Mouse (Mus musculus) layer of hippocampus, adult 18-20 months (tissue): Measurements from ENCODE around the gene Nap1l1. TPM values are rescaled to one million over a fixed set of nuclear protein-coding genes. Genes with fewer than 3 reads are reported as not detected.
A peak's percentile ranks its signal among the peaks of the same experiment; 100 is the strongest.

ENCODE experiments used
- DNase-seq, 2 experiments: peaks; one replicate each; pipeline ENCODE4 v3.0.0; 2022; ENCODE audit warnings: low spot score in 2 of 2
- total RNA-seq, 2 experiments: library from RNA; stranded (reverse); gene quantifications; 2 replicates each; pipeline ENCODE4 v1.2.3; 2021

Gene Nap1l1
- total RNA-seq, 2 experiments from 2014 or later, result 154 to 161 TPM

GRCm38 (mm10) chr10:111514282-111514885, 41.4 kb downstream of the Nap1l1 start:
- DNase-seq, result no peak

- DNase-seq, result no peak
These were observed 42.3 kb downstream of the Nap1l1 start for GRCm38 (mm10) chr10:111515071-111516010.

GRCm38 (mm10) chr10:111516172-111516588, 43.2 kb downstream of the Nap1l1 start:
- no peak for DNase-seq

GRCm38 (mm10) chr10:111516804-111517436, 43.9 kb downstream of the Nap1l1 start:
- DNase-seq, result no peak

GRCm38 (mm10) chr10:111518350-111518749, 45.3 kb downstream of the Nap1l1 start:
- DNase-seq, result no peak

GRCm38 (mm10) chr10:111519620-111520370, 46.8 kb downstream of the Nap1l1 start:
- DNase-seq, result no peak

- no peak for DNase-seq
These were observed 47.6 kb downstream of the Nap1l1 start for GRCm38 (mm10) chr10:111520621-111521020.

GRCm38 (mm10) chr10:111521636-111522035, 48.6 kb downstream of the Nap1l1 start:
- no peak for DNase-seq

GRCm38 (mm10) chr10:111522230-111522629, 49.2 kb downstream of the Nap1l1 start:
- DNase-seq, result no peak

- DNase-seq, result no peak
These were observed 50.9 kb downstream of the Nap1l1 start for GRCm38 (mm10) chr10:111523894-111524293.

GRCm38 (mm10) chr10:111527057-111527456, 54.0 kb downstream of the Nap1l1 start:
- peak in 1 of 2 experiments; percentile 54 for DNase-seq

GRCm38 (mm10) chr10:111527613-111528012, 54.6 kb downstream of the Nap1l1 start:
- no peak for DNase-seq

GRCm38 (mm10) chr10:111528283-111528682, 55.3 kb downstream of the Nap1l1 start:
- no peak for DNase-seq

GRCm38 (mm10) chr10:111530398-111530797, 57.4 kb downstream of the Nap1l1 start:
- DNase-seq, result no peak

- no peak for DNase-seq
These were observed 61.7 kb downstream of the Nap1l1 start for GRCm38 (mm10) chr10:111534691-111535090.

GRCm38 (mm10) chr10:111537410-111537809, 64.4 kb downstream of the Nap1l1 start:
- DNase-seq, result no peak

- DNase-seq, result peak; percentile 35 to 57
These were observed 66.8 kb downstream of the Nap1l1 start for GRCm38 (mm10) chr10:111539724-111540324.

GRCm38 (mm10) chr10:111540678-111541077, 67.7 kb downstream of the Nap1l1 start:
- DNase-seq, result no peak

GRCm38 (mm10) chr10:111543106-111543505, 70.1 kb downstream of the Nap1l1 start:
- DNase-seq, result peak in 1 of 2 experiments; percentile 55

GRCm38 (mm10) chr10:111543781-111544260, 70.8 kb downstream of the Nap1l1 start:
- DNase-seq, result no peak
